Mouse (Mus musculus) intestine, embryonic 14.5 days (tissue): ENCODE data around the gene Mtm1. TPM values are rescaled to one million over a fixed set of nuclear protein-coding genes. Genes with fewer than 3 reads are reported as not detected.
A peak's percentile ranks its signal among the peaks of the same experiment; 100 is the strongest.

Source experiments
- ATAC-seq: fragments of 200-750 bp; cut with Nextera tagmentation; replicated peaks from 2 replicates; pipeline ENCODE4 v1.8.0; 2017; ENCODE audit warnings: low read depth, moderate number of reproducible peaks, moderate TSS enrichment, moderate library complexity; ENCODE audit not compliant: low FRiP score, low TSS enrichment
- DNase-seq: peaks from one replicate; pipeline ENCODE4 v3.0.0-alpha.2; 2018; ENCODE audit warnings: low spot score
- H3K27ac ChIP-seq: fragments of 300-500 bp; sonication (generic); 2 replicates; pipeline ENCODE4 v1.5.1; 2014; ENCODE audit warnings: low read depth, mild to moderate bottlenecking, control low read depth
- H3K27me3 ChIP-seq: fragments of 300-500 bp; sonication (generic); replicated peaks from 2 replicates; pipeline ENCODE4 v1.6.1; 2014; ENCODE audit warnings: low read length, control low read depth; ENCODE audit not compliant: control insufficient read depth, insufficient read depth
- H3K36me3 ChIP-seq: fragments of 300-500 bp; sonication (generic); 2 replicates; pipeline ENCODE4 v1.6.1; 2014; ENCODE audit warnings: low read length, control low read depth; ENCODE audit not compliant: control insufficient read depth, insufficient read depth
- H3K4me1 ChIP-seq: fragments of 300-500 bp; sonication (generic); replicated peaks from 2 replicates; pipeline ENCODE4 v1.6.1; 2014; ENCODE audit warnings: low read length, control low read depth, mixed read lengths; ENCODE audit not compliant: control insufficient read depth, insufficient read depth
- H3K4me2 ChIP-seq: fragments of 300-500 bp; sonication (generic); 2 replicates; pipeline ENCODE4 v1.6.1; 2014; ENCODE audit warnings: low read length
- H3K4me3 ChIP-seq: fragments of 300-500 bp; sonication (generic); 2 replicates; pipeline ENCODE4 v1.5.1; 2014; ENCODE audit warnings: low read depth, low read length, control low read depth, mixed read lengths
- H3K9ac ChIP-seq: fragments of 300-500 bp; sonication (generic); 2 replicates; pipeline ENCODE4 v1.6.1; 2014; ENCODE audit warnings: mild to moderate bottlenecking, low read length
- H3K9me3 ChIP-seq: fragments of 300-500 bp; sonication (generic); 2 replicates; pipeline ENCODE4 v1.6.1; 2016; ENCODE audit warnings: low read length, control low read depth; ENCODE audit not compliant: control insufficient read depth
- WGBS: fragments of 180-500 bp; shearing (Covaris S2); extraction: QIAGEN DNeasy Blood & Tissue Kit; methylation state at CpG from one replicate; pipeline ENCODE4 v1.1.7; 2014; 5-methylcytosine and 5-hydroxymethylcytosine counted together
- polyA plus RNA-seq: library from polyadenylated mRNA; unstranded; fragments of >200 nt; fragmentation: Nextera tagmentation; extraction: Ambion mirVana; gene quantifications from 2 replicates; pipeline ENCODE4 v1.2.1, GENCODE M21; 2014

The Mtm1 gene
- polyA plus RNA-seq, 1 experiment from 2014 or later: 6.4 TPM

DNA sequence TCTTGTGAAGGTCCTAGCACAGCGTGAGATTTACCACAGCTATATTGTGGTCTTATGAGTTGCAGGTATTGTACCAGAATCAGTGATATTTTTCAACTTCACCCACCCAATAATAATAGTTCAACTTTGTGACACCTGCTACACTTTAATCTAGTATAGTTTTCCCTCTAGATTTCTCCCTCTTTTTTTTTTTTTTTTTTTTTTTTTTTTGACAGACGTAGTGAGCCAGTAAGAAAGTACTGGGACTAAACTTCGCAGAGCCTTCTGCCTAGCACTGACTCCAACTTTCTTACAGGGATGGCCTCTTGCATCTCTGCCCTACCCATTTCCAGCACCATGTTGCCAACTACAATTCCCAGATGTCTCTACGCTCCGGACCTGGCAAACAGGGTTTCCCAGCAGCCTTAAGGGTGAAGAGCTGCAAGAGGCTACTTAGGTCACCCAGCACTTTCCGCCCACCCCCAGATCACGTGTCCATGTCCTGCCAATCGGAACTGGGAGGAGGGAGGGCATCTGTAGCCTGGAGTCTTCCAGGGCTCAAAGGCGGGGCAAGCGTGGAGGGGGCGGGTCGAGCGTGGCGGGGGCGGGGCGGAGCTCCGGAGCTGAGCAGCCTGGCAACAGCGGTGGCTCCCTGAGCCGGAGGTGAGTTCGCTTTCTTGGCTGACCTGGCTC is 4.0 kb downstream of the Mtm1 start:
- ATAC-seq (peak; percentile 96), DNase-seq (peak; percentile 83)
- Histone ChIP-seq H3K36me3 (no peaks in the 10 kb centered on the region), H3K4me3 (peak overlapping the region; percentile 45), H3K4me2 (peak overlapping the region; percentile 66), H3K9ac (peak overlapping the region; percentile 29), H3K9me3 (no peaks in the 10 kb centered on the region), H3K27me3 (no peaks in the 10 kb centered on the region), H3K4me1 (no peaks in the 10 kb centered on the region), H3K27ac (no peak overlapping the region)
- WGBS: 21% methylated on average over 18 of the region's 20 CpGs

DNA sequence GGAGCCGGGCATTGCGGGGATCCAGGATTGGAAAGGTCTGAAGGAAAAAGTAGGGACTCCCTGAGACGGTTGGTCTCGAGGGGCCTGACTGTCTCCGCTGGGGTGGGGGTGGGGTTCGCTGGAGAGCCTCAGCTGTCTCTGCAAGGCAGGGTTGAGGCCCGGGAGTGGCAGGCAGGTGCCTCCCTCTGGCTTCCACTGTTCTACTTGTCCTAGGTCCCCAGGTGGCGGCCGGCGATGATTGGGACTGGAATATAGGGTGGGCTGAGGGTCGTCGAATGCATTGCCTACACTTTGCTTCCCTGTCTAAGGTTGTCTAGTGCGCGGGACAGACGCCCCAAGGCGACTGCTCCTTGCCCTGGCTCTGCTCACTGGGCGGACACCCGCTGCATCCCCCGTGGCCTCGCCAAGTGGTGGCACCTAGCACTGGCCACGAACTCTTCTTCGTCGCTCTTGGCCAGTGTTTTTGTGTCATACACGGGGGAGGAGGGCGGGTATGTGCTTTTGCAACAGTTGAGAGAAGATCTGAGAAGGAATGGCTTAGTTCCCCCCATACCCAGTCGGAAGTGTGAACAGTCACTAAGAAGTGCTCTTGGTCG is 4.6 kb downstream of the Mtm1 start:
- H3K9ac ChIP-seq: peak overlapping the region; percentile 29
- WGBS: 17% methylated on average over 24 of the region's 27 CpGs
- H3K27ac ChIP-seq: no peak overlapping the region
- H3K4me1 ChIP-seq: no peaks in the 10 kb centered on the region
- DNase-seq (no peak), ATAC-seq (peak; percentile 87)
- H3K4me2 ChIP-seq: peak overlapping the region; percentile 66
- H3K36me3 ChIP-seq: no peaks in the 10 kb centered on the region
- H3K9me3 ChIP-seq: no peaks in the 10 kb centered on the region
- peak overlapping the region; percentile 45 for H3K4me3 ChIP-seq
- H3K27me3 ChIP-seq: no peaks in the 10 kb centered on the region

DNA sequence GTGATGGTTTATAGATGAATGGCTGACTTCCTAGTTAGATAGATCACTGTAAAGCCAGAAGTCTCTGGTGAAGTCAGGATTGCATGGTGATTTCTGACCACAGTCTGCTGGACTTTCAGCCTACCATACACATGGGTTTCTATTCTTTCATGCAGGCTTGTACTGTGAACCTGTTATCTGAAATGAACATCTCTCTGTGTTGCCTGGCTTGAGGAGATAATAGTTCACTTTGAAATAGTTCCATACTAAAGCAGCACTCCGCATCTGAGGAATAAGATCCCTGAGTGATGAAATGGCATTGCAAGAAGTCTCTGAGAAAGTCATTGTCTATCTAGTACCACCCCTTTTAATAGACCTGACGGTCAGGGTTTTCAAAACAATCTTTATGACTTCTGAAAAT is 6.3 kb downstream of the Mtm1 start:
- Histone ChIP-seq H3K9me3 (no peaks in the 10 kb centered on the region), H3K4me3 (no peak overlapping the region), H3K27ac (no peak overlapping the region), H3K36me3 (no peaks in the 10 kb centered on the region), H3K4me2 (no peak overlapping the region), H3K27me3 (no peaks in the 10 kb centered on the region), H3K4me1 (no peaks in the 10 kb centered on the region), H3K9ac (no peak overlapping the region)
- DNase-seq (no peak), ATAC-seq (no peak)
- WGBS: 79% methylated on average over 2 of the region's 2 CpGs

DNA sequence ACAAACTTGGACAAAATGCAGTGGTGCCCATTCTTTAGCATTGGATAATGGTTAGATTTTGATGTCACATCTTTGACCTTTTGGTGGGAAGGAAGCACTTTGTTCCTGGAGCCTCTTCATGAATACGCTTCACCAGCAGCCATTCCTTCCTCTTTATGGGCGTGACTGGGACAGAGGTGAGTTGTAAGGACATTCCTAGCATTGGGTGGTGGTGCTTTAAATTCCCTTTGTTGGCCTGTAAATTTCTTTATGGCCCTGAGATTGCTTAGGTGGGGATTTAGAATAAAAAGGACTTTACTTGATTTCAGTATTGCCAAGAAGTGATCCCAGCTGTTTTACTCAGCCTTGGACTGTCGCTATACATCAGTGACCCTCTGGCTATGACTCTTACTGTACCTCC is 8.3 kb downstream of the Mtm1 start:
- H3K4me3 ChIP-seq: no peak overlapping the region
- no peaks in the 10 kb centered on the region for H3K27me3 ChIP-seq
- H3K9ac ChIP-seq: no peak overlapping the region
- no peaks in the 10 kb centered on the region for H3K36me3 ChIP-seq
- WGBS: 75% methylated on average over 3 of the region's 3 CpGs
- ATAC-seq: no peak
- no peak overlapping the region for H3K27ac ChIP-seq
- no peak overlapping the region for H3K4me2 ChIP-seq
- no peaks in the 10 kb centered on the region for H3K9me3 ChIP-seq
- DNase-seq: no peak
- H3K4me1 ChIP-seq: no peaks in the 10 kb centered on the region

DNA sequence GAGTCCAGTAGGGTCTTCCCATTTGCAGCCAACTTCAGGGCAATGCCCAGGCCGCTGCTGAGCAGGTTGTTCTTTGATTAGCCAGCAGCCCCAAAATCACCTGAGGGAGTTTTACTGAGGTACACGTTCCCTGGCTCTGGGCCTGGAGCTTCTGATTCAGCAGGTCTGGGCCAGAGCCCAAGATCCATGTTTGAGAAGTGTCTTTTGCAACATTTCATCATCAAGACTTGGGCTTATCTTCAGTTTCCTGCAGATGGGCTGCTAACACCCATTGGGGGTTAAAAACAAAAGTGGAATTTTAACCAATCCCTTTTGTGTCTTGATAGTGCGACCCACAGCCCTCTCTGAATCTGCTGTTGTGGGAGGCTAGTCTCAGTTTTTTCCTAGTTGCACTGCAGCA is 10.3 kb downstream of the Mtm1 start:
- Histone ChIP-seq H3K36me3 (no peaks in the 10 kb centered on the region), H3K27me3 (no peaks in the 10 kb centered on the region), H3K9ac (no peak overlapping the region), H3K4me1 (no peaks in the 10 kb centered on the region), H3K9me3 (no peaks in the 10 kb centered on the region), H3K4me3 (no peak overlapping the region), H3K4me2 (no peak overlapping the region), H3K27ac (no peak overlapping the region)
- 70% methylated on average over 3 of the region's 3 CpGs for WGBS
- no peak for ATAC-seq
- no peak for DNase-seq

DNA sequence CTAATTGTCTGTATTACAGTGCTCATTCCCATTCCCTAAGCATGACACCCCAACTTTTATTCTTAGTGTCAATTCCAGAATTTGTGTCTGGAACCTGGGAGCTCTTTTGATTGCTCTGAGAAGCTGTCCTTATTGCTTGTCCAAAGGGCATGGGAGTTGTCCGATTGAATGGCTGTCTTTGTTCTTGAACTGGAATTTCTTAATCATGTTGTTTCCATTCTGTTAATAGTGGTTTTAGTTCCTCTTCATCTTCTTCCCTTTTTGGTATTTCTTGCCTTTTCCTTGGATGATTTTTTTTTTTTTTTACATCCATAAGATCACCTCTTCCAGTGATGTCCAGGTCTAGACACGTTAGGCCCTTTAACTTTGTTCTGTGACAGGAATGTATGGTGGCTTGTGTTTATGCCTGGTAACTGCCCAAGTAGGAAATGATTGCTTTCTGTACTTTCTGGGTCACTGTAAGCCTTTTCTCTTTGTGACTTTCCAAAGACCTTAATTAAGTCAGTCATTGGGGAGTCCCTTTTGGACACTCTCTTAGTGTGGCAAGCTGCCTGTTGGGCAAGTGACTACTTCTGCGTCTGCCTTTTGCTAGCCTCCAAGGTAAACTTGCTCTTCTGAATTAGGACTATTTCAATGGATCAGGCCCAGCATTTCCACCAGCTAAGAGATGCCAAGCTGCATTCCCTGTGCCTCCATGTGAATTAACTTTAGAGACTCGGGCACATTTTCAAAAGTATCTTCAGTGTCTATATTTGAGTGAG is 12.3 kb downstream of the Mtm1 start:
- DNase-seq: no peak
- Histone ChIP-seq H3K4me2 (no peak overlapping the region), H3K9me3 (no peaks in the 10 kb centered on the region), H3K27ac (no peak overlapping the region), H3K27me3 (no peaks in the 10 kb centered on the region), H3K9ac (no peak overlapping the region), H3K4me1 (no peaks in the 10 kb centered on the region), H3K4me3 (no peak overlapping the region), H3K36me3 (no peaks in the 10 kb centered on the region)
- ATAC-seq: no peak
- WGBS: 87% methylated on average over 4 of the region's 4 CpGs

DNA sequence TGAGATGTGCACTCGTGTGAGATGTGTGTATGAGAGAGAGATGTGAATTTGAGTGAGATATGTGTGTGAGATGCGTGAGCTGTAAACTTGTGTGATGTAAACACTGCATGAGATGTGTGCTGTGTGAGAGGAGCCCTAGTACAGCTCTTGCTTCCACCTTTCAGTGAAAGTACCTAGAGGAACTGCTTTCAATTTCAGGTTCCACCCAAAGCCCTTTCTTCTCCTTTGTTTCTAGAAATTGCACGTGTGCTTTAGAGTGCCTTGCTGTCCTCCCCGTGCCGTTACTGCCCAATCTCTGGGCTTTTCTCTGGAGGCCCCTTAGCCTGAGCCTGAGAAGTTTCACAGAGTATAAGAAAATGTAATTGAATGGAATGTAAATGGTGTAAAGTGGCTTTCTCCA is 16.3 kb downstream of the Mtm1 start:
- Histone ChIP-seq H3K27me3 (no peaks in the 10 kb centered on the region), H3K4me3 (no peak overlapping the region), H3K9me3 (no peaks in the 10 kb centered on the region), H3K4me1 (no peaks in the 10 kb centered on the region), H3K36me3 (no peaks in the 10 kb centered on the region), H3K4me2 (no peak overlapping the region), H3K27ac (no peak overlapping the region), H3K9ac (no peak overlapping the region)
- 85% methylated on average over 5 of the region's 5 CpGs for WGBS
- DNase-seq (no peak), ATAC-seq (no peak)

DNA sequence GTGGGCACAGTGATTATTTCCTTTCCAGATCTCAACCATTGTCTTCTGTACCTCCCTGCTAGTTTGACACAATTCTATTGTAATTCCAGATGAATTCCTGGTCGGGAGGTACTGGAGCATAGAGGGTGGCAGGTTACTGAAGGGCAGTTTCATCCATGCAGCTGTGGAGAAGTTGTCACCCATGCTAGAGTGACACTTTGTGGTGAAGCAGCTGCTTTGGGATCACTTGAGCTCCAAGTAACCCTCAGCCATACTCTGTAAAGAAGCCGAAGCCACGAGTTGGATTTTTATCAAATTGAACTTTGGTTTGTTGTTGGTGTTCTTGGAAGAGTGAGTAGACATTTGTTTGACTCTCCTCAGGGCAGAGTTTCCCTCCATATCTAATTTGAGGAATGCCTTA is 17.6 kb downstream of the Mtm1 start:
- Histone ChIP-seq H3K27ac (no peak overlapping the region), H3K4me2 (no peak overlapping the region), H3K4me3 (no peak overlapping the region), H3K27me3 (no peaks in the 10 kb centered on the region), H3K9ac (no peak overlapping the region), H3K9me3 (no peaks in the 10 kb centered on the region), H3K4me1 (no peaks in the 10 kb centered on the region), H3K36me3 (no peaks in the 10 kb centered on the region)
- ATAC-seq: no peak
- 69% methylated on average over 3 of the region's 3 CpGs for WGBS
- DNase-seq: no peak
